Mouse (Mus musculus): ENCODE measurements around the gene H2-Ab1. TPM values are rescaled to one million over a fixed set of nuclear protein-coding genes. Genes with fewer than 3 reads are reported as not detected.

H2-Ab1 gene
- polyA plus RNA-seq, 1 experiment from 2014 or later, result 10.0 TPM

- 61% methylated on average over 2 of the region's 2 CpGs for WGBS
These were observed 59.2 kb downstream of the H2-Ab1 start for GRCm38 (mm10) chr17:34316697-34317096.

GRCm38 (mm10) chr17:34317275-34317674, 59.8 kb downstream of the H2-Ab1 start:
- Histone ChIP-seq H3K9me3 (ENCODE audit: control insufficient read depth, low read length) (no peaks in the 10 kb centered on the region), H3K4me2 (ENCODE audit: low read length) (no peak overlapping the region), H3K27ac (replicated peaks in 1 of 2; ENCODE audit: control insufficient read depth in 1 of 2, insufficient read depth in 1 of 2, low read depth in 2 of 2, low read length in 2 of 2) (no peak overlapping the region), H3K4me1 (ENCODE audit: control insufficient read depth in 2 of 2, insufficient read depth in 2 of 2, low read length in 2 of 2) (no peaks in the 10 kb centered on the region), H3K4me3 (ENCODE audit: control insufficient read depth in 1 of 2, insufficient read depth in 1 of 2, low read depth in 1 of 2, low read length in 2 of 2) (no peak overlapping the region), H3K9ac (ENCODE audit: low read length) (no peak overlapping the region), H3K27me3 (ENCODE audit: control insufficient read depth, insufficient read depth, low read length) (no peaks in the 10 kb centered on the region), H3K36me3 (ENCODE audit: control insufficient read depth, insufficient read depth, low read length) (no peaks in the 10 kb centered on the region)
- ATAC-seq (ENCODE audit: insufficient number of reproducible peaks, insufficient read depth, low FRiP score, low read depth), result no peak
- WGBS, result 24% methylated on average over 2 of the region's 2 CpGs

More at GRCm38 (mm10) chr17:34316697-34317096, 59.2 kb downstream of the H2-Ab1 start:
- no peak overlapping the region for H3K9ac ChIP-seq (ENCODE audit: low read length)
- no peaks in the 10 kb centered on the region for H3K27me3 ChIP-seq (ENCODE audit: control insufficient read depth, insufficient read depth, low read length)
- no peak for ATAC-seq (ENCODE audit: insufficient number of reproducible peaks, insufficient read depth, low FRiP score, low read depth)
- H3K9me3 ChIP-seq (ENCODE audit: control insufficient read depth, low read length), result no peaks in the 10 kb centered on the region
- H3K4me1 ChIP-seq (ENCODE audit: control insufficient read depth in 2 of 2, insufficient read depth in 2 of 2, low read length in 2 of 2), result no peaks in the 10 kb centered on the region
- no peaks in the 10 kb centered on the region for H3K36me3 ChIP-seq (ENCODE audit: control insufficient read depth, insufficient read depth, low read length)
- H3K4me2 ChIP-seq (ENCODE audit: low read length), result no peak overlapping the region
- no peak overlapping the region for H3K27ac ChIP-seq (replicated peaks in 1 of 2; ENCODE audit: control insufficient read depth in 1 of 2, insufficient read depth in 1 of 2, low read depth in 2 of 2, low read length in 2 of 2)
- no peak overlapping the region for H3K4me3 ChIP-seq (ENCODE audit: control insufficient read depth in 1 of 2, insufficient read depth in 1 of 2, low read depth in 1 of 2, low read length in 2 of 2)

Other genes starting within 250 kb of the H2-Ab1 start
- 5.4 and 7.4 TPM in 2 replicates for gene Ring1, start 233.0 kb upstream of the H2-Ab1 start, polyA plus RNA-seq (2014; fragmentation: Nextera tagmentation; extraction: Ambion mirVana)
- gene H2-Ke6, start 229.6 kb upstream of the H2-Ab1 start, polyA plus RNA-seq (2014; fragmentation: Nextera tagmentation; extraction: Ambion mirVana), result 46.8 and 57.7 TPM in 2 replicates
- gene Slc39a7, start 226.0 kb upstream of the H2-Ab1 start, polyA plus RNA-seq (2014; fragmentation: Nextera tagmentation; extraction: Ambion mirVana), result 48.0 and 53.2 TPM in 2 replicates
- gene Rxrb, start 225.9 kb upstream of the H2-Ab1 start, polyA plus RNA-seq (2014; fragmentation: Nextera tagmentation; extraction: Ambion mirVana), result 14.2 and 16.4 TPM in 2 replicates
- 0.32 and 0.51 TPM in 2 replicates for gene Col11a2, start 218.3 kb upstream of the H2-Ab1 start, polyA plus RNA-seq (2014; fragmentation: Nextera tagmentation; extraction: Ambion mirVana)
- 0.78 TPM in 1 of 2 replicates, not detected in the other for gene H2-Oa, start 165.3 kb upstream of the H2-Ab1 start, polyA plus RNA-seq (2014; fragmentation: Nextera tagmentation; extraction: Ambion mirVana)
- gene H2-DMa, start 138.1 kb upstream of the H2-Ab1 start, polyA plus RNA-seq (2014; fragmentation: Nextera tagmentation; extraction: Ambion mirVana), result 5.7 and 9.3 TPM in 2 replicates
- 72.8 and 74.9 TPM in 2 replicates for gene Brd2, start 135.1 kb upstream of the H2-Ab1 start, polyA plus RNA-seq (2014; fragmentation: Nextera tagmentation; extraction: Ambion mirVana)
- gene H2-DMb2, start 114.4 kb upstream of the H2-Ab1 start, polyA plus RNA-seq (2014; fragmentation: Nextera tagmentation; extraction: Ambion mirVana), result 0.32 and 0.36 TPM in 2 replicates
- gene H2-DMb1, start 104.6 kb upstream of the H2-Ab1 start, polyA plus RNA-seq (2014; fragmentation: Nextera tagmentation; extraction: Ambion mirVana), result 0.38 and 0.62 TPM in 2 replicates
- gene Tap1, start 70.1 kb upstream of the H2-Ab1 start, polyA plus RNA-seq (2014; fragmentation: Nextera tagmentation; extraction: Ambion mirVana), result 1.7 and 1.9 TPM in 2 replicates
- 1.6 and 1.7 TPM in 2 replicates for gene Psmb9, start 69.9 kb upstream of the H2-Ab1 start, polyA plus RNA-seq (2014; fragmentation: Nextera tagmentation; extraction: Ambion mirVana)
- gene Psmb8, start 60.0 kb upstream of the H2-Ab1 start, polyA plus RNA-seq (2014; fragmentation: Nextera tagmentation; extraction: Ambion mirVana), result 4.4 and 4.6 TPM in 2 replicates
- 2.1 and 2.8 TPM in 2 replicates for gene Tap2, start 54.2 kb upstream of the H2-Ab1 start, polyA plus RNA-seq (2014; fragmentation: Nextera tagmentation; extraction: Ambion mirVana)
- gene H2-Ob, start 18.8 kb upstream of the H2-Ab1 start, polyA plus RNA-seq (2014; fragmentation: Nextera tagmentation; extraction: Ambion mirVana), result not detected in 2 replicates
- gene H2-Aa, start 30.1 kb downstream of the H2-Ab1 start, polyA plus RNA-seq (2014; fragmentation: Nextera tagmentation; extraction: Ambion mirVana), result 1.2 and 2.5 TPM in 2 replicates
- gene H2-Eb1, start 48.2 kb downstream of the H2-Ab1 start, polyA plus RNA-seq (2014; fragmentation: Nextera tagmentation; extraction: Ambion mirVana), result 2.6 and 3.0 TPM in 2 replicates
- gene H2-Eb2, start 68.0 kb downstream of the H2-Ab1 start, polyA plus RNA-seq (2014; fragmentation: Nextera tagmentation; extraction: Ambion mirVana), result not detected in 2 replicates
- gene Btnl2, start 97.1 kb downstream of the H2-Ab1 start, polyA plus RNA-seq (2014; fragmentation: Nextera tagmentation; extraction: Ambion mirVana), result not detected in 2 replicates
- not detected in 2 replicates for gene Btnl1, start 119.4 kb downstream of the H2-Ab1 start, polyA plus RNA-seq (2014; fragmentation: Nextera tagmentation; extraction: Ambion mirVana)
- not detected in 2 replicates for gene BC051142, start 141.1 kb downstream of the H2-Ab1 start, polyA plus RNA-seq (2014; fragmentation: Nextera tagmentation; extraction: Ambion mirVana)
- gene Btnl4, start 219.6 kb downstream of the H2-Ab1 start, polyA plus RNA-seq (2014; fragmentation: Nextera tagmentation; extraction: Ambion mirVana), result not detected in 2 replicates